Mouse (Mus musculus): ENCODE results near the gene Fam222b. TPM values are rescaled to one million over a fixed set of nuclear protein-coding genes. Genes with fewer than 3 reads are reported as not detected.

The Fam222b gene
- polyA plus RNA-seq, 1 experiment from 2014 or later, result 18.2 TPM

DNA sequence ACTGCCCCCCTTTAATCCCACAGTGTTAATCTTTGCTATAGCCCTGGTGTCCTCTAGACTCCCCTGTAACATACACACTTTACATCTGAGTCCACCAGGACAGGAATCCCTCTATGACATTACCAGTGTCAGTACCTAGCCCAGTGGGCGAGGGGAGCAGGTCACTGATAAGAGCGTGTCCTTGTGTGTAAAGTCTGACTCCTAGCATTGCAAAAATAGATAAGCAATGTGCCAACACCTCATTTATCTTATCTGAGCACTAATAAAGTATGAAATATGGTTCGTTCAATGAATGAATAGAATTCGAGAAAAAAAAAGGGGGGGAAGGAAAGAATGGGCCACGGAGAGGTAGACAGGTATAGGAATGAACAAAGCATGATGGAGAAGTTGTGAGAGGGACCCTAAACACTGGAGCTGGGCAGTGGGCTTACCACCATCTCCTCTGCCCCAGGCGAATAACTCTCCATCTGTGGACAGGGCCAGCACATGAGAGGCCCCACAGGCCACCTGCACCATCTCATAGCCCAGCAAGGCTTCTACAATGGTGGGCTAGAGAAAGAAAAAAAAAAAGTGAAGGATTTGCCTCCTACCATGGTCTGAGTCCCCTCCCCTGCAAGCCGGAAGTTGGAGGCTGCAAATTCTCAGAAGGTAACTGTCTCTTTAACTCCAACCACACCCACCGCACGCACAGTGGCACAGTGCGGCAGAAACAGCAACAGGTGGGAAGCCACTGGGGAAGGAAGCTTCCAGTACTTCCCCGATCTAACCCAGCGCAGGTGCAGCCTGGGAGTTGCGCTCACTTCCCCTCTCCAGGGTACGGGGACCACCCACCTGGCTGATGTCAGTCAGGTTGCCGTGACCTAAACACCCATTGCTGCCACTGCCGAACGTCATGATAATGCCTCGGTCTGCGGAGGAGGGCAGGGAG, 74.3 kb downstream of the Fam222b start:
- Histone ChIP-seq H3K27ac (no peak overlapping the region), H3K4me1 (peaks cover 29% of the 10 kb centered on the region), H3K9ac (no peak overlapping the region), H3K9me3 (replicated peaks) (no peaks in the 10 kb centered on the region), H3K36me3 (peaks cover 24% of the 10 kb centered on the region; the same call in 1 of the 2 replicates), H3K4me3 (replicated peaks) (no peak overlapping the region), H3K4me2 (peak overlapping the region; percentile 34; the same call in 1 of the 2 replicates), H3K27me3 (no peaks in the 10 kb centered on the region)
- no peak for ATAC-seq (replicated peaks; ENCODE audit: low FRiP score)
- WGBS, result 58% methylated on average over 19 of the region's 19 CpGs

DNA sequence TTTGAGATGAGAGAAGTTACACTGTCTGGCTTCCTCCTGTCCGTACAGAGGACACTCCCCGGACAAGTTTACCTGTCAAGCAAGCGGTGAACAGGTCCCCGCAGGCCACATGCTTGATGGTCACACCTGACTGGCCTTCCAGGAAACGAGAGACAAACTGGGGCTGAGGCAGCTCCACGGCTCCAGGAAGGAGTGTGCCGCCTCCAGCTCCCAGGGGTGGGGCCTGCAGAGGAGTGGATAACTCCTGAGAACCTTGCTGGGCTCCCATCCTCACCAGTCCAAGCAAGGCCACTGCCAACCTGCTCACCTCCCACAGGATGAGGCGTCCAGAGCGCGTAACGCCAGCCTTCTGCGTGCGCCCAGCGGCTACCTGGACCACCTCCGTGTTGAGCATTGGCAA, 75.8 kb downstream of the Fam222b start:
- no peak overlapping the region for H3K27ac ChIP-seq
- no peaks in the 10 kb centered on the region for H3K9me3 ChIP-seq (replicated peaks)
- peak; percentile 17; the same call in 1 of the 2 replicates for ATAC-seq (replicated peaks; ENCODE audit: low FRiP score)

GRCm38 (mm10) chr11:78171328-78171727, 76.9 kb downstream of the Fam222b start:
- Histone ChIP-seq H3K4me3 (replicated peaks) (no peak overlapping the region), H3K27ac (no peak overlapping the region), H3K9ac (no peak overlapping the region), H3K4me1 (peaks cover 32% of the 10 kb centered on the region), H3K36me3 (peaks cover 24% of the 10 kb centered on the region; the same call in 1 of the 2 replicates), H3K9me3 (replicated peaks) (no peaks in the 10 kb centered on the region), H3K27me3 (no peaks in the 10 kb centered on the region), H3K4me2 (no peak overlapping the region)
- no peak for ATAC-seq (replicated peaks; ENCODE audit: low FRiP score)
- WGBS, result 82% methylated on average over 4 of the region's 4 CpGs

More for the DNA sequence above, 75.8 kb downstream of the Fam222b start:
- peaks cover 24% of the 10 kb centered on the region; the same call in 1 of the 2 replicates for H3K36me3 ChIP-seq
- no peaks in the 10 kb centered on the region for H3K27me3 ChIP-seq
- H3K4me3 ChIP-seq (replicated peaks), result no peak overlapping the region
- no peak overlapping the region for H3K9ac ChIP-seq
- 68% methylated on average over 15 of the region's 15 CpGs for WGBS
- peaks cover 36% of the 10 kb centered on the region for H3K4me1 ChIP-seq
- H3K4me2 ChIP-seq, result no peak overlapping the region

DNA sequence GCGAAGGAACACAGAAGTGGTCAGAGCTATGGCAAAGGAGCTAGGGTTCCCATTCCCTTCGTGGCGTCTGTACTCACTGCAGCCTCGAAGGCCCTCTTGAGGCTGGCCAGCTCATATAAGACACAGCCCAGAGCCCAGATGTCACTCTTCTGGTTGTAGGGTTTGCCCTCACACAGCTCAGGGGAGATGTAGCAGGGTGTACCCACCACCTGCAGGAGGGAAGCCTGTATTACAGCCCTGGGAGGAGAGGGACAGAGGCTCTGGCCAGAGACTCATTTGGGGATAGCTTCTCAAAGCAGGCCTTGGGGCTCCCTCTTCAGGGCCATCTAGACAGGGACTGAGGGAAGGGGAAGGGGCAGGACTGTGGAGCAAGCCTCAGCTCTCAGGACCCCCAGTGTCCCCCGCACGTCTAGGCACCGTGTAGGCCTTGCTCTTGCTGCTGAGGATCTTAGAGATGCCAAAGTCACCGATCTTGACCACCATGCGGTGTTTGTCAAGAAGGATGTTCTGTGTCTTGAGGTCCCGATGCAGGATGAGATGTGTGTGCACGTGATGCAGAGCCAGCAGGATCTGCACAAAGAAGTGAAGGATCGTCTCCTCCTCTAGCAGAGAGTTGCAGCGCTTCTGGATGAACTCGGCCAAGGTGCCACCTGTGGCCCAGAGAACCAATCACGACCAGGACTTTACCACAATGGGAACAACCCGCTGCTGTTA, 77.7 kb downstream of the Fam222b start:
- Histone ChIP-seq H3K27me3 (no peaks in the 10 kb centered on the region), H3K9ac (no peak overlapping the region), H3K4me2 (no peak overlapping the region), H3K4me1 (peaks cover 30% of the 10 kb centered on the region), H3K4me3 (replicated peaks) (no peak overlapping the region), H3K27ac (no peak overlapping the region), H3K9me3 (replicated peaks) (no peaks in the 10 kb centered on the region), H3K36me3 (peaks cover 24% of the 10 kb centered on the region; the same call in 1 of the 2 replicates)
- no peak for ATAC-seq (replicated peaks; ENCODE audit: low FRiP score)
- 80% methylated on average over 16 of the region's 16 CpGs for WGBS

- Histone ChIP-seq H3K36me3 (peaks cover 20% of the 10 kb centered on the region; the same call in 1 of the 2 replicates), H3K9me3 (replicated peaks) (no peaks in the 10 kb centered on the region), H3K4me3 (replicated peaks) (no peak overlapping the region), H3K27me3 (no peaks in the 10 kb centered on the region), H3K4me2 (no peak overlapping the region), H3K4me1 (peaks cover 37% of the 10 kb centered on the region), H3K9ac (no peak overlapping the region), H3K27ac (no peak overlapping the region)
- ATAC-seq (replicated peaks; ENCODE audit: low FRiP score), result no peak
- 84% methylated on average over 19 of the region's 19 CpGs for WGBS
These were observed 78.4 kb downstream of the Fam222b start for GRCm38 (mm10) chr11:78172748-78173383.

DNA sequence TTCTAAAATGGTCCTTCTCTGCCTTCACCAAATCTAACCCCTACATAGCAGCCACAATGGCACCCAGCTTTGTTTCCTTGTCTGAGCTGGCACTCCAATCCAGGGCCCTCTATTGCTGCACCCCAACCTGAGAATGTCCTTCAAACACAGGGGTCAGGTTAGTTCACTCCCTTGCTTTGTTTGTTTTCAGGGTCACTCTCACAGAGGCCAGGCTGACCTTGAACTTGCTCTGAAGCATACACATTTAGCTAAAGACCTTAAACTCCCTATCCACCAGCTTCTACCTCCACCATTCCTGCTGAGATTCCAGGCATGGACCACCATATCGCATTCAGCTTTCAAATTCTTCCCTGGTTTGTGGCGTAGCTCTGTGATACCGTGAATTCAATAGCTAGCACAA, 80.0 kb downstream of the Fam222b start:
- peaks cover 21% of the 10 kb centered on the region for H3K36me3 ChIP-seq
- 86% methylated on average over 3 of the region's 3 CpGs for WGBS
- H3K9ac ChIP-seq, result no peak overlapping the region
- H3K27ac ChIP-seq, result peak overlapping the region; percentile 27; the same call in 1 of the 2 replicates
- no peaks in the 10 kb centered on the region for H3K9me3 ChIP-seq (replicated peaks)
- H3K4me3 ChIP-seq (replicated peaks), result no peak overlapping the region
- H3K27me3 ChIP-seq, result no peaks in the 10 kb centered on the region
- H3K4me1 ChIP-seq, result peaks cover 50% of the 10 kb centered on the region
- no peak overlapping the region for H3K4me2 ChIP-seq
- ATAC-seq (replicated peaks; ENCODE audit: low FRiP score), result no peak

- Histone ChIP-seq H3K4me2 (peak overlapping the region; percentile 94), H3K9ac (peak overlapping the region; percentile 81), H3K4me1 (peaks cover 58% of the 10 kb centered on the region), H3K4me3 (replicated peaks) (peak overlapping the region; percentile 66), H3K27me3 (no peaks in the 10 kb centered on the region), H3K36me3 (peaks cover 32% of the 10 kb centered on the region), H3K27ac (peak overlapping the region; percentile 99), H3K9me3 (replicated peaks) (no peaks in the 10 kb centered on the region)
- 2% methylated on average over 9 of the region's 10 CpGs for WGBS
- peak; percentile 55; the same call in 1 of the 2 replicates for ATAC-seq (replicated peaks; ENCODE audit: low FRiP score)
These were observed 81.4 kb downstream of the Fam222b start for GRCm38 (mm10) chr11:78175771-78176401.

- WGBS, result 1% methylated on average over 32 of the region's 32 CpGs
- peak; percentile 27 for ATAC-seq (replicated peaks; ENCODE audit: low FRiP score)
- peaks cover 32% of the 10 kb centered on the region for H3K36me3 ChIP-seq
- H3K4me2 ChIP-seq, result peak within 1 kb of the TSS; percentile 94
- no peaks in the 10 kb centered on the region for H3K9me3 ChIP-seq (replicated peaks)
- peak within 1 kb of the TSS; percentile 66 for H3K4me3 ChIP-seq (replicated peaks)
- peak within 1 kb of the TSS; percentile 81 for H3K9ac ChIP-seq
- peak within 1 kb of the TSS; percentile 99 for H3K27ac ChIP-seq
- H3K27me3 ChIP-seq, result no peaks in the 10 kb centered on the region
- H3K4me1 ChIP-seq, result peaks cover 63% of the 10 kb centered on the region
These were observed 82.0 kb downstream of the Fam222b start, which contains the start of the genes Nek8 and Tlcd1 for GRCm38 (mm10) chr11:78176402-78176862. Nek8 (minus strand) TSS chr11:78176675. Tlcd1 (plus strand) TSS chr11:78176711.

DNA sequence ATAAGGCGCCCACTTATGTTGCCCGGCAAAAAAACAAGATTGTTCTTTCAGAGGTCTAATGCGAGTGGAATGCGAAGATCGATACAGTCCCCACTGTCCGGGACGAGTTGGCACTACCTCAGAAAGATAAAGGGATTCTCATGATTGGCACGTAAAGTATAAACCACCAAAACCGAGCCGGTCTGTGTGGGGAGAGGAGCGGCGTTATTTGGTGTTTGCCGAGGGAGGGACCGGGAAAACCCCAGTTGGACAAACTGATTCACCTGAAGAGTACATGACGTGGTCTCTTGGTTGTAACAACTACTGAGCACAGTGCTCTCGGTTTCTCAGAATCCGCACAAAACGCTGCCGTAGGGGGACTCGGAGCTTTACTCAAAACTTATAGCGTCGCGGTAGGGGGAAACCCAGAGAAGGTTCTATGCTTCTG, 82.5 kb downstream of the Fam222b start:
- WGBS, result under 1% methylated on average over 23 of the region's 23 CpGs

GRCm38 (mm10) chr11:78177437-78177836, 83.0 kb downstream of the Fam222b start:
- no peaks in the 10 kb centered on the region for H3K27me3 ChIP-seq
- no peaks in the 10 kb centered on the region for H3K9me3 ChIP-seq (replicated peaks)
- WGBS, result under 1% methylated on average over 10 of the region's 10 CpGs
- H3K4me3 ChIP-seq (replicated peaks), result peak overlapping the region; percentile 66
- peak overlapping the region; percentile 81; the same call in 1 of the 2 replicates for H3K9ac ChIP-seq
- H3K27ac ChIP-seq, result peak overlapping the region; percentile 99
- ATAC-seq (replicated peaks; ENCODE audit: low FRiP score), result peak; percentile 49
- peaks cover 73% of the 10 kb centered on the region for H3K4me1 ChIP-seq
- peak overlapping the region; percentile 94 for H3K4me2 ChIP-seq
- peaks cover 33% of the 10 kb centered on the region for H3K36me3 ChIP-seq

More for the DNA sequence above, 82.5 kb downstream of the Fam222b start:
- H3K9me3 ChIP-seq (replicated peaks), result no peaks in the 10 kb centered on the region
- H3K36me3 ChIP-seq, result peaks cover 33% of the 10 kb centered on the region
- peak overlapping the region; percentile 99 for H3K27ac ChIP-seq
- H3K9ac ChIP-seq, result peak overlapping the region; percentile 81
- peak overlapping the region; percentile 66 for H3K4me3 ChIP-seq (replicated peaks)
- no peak for ATAC-seq (replicated peaks; ENCODE audit: low FRiP score)
- peak overlapping the region; percentile 94 for H3K4me2 ChIP-seq
- no peaks in the 10 kb centered on the region for H3K27me3 ChIP-seq
- peaks cover 68% of the 10 kb centered on the region for H3K4me1 ChIP-seq
